Mouse (Mus musculus): ENCODE results near the gene Kif2c.

GRCm38 (mm10) chr4:117202992-117203354, 20.5 kb upstream of the Kif2c start:
- TF ChIP-seq CTCF (conservative IDR thresholded peaks at IDR 0.05 in 1 of 2, IDR thresholded peaks at IDR 0.05 in 1 of 2; ENCODE audit: low read depth in 2 of 2, low read length in 2 of 2) (no peak), POLR2AphosphoS2 (IDR thresholded peaks at IDR 0.05; ENCODE audit: low read depth, low read length) (no peak), POLR2A (IDR thresholded peaks at IDR 0.05; ENCODE audit: low read depth, low read length) (no peak), ZC3H11A (IDR thresholded peaks at IDR 0.05; ENCODE audit: low read depth, low read length) (no peak), TCF12 (IDR thresholded peaks at IDR 0.05; ENCODE audit: low read depth, low read length) (no peak), MAX (IDR thresholded peaks at IDR 0.05; ENCODE audit: low read length) (no peak), EP300 (IDR thresholded peaks at IDR 0.05; ENCODE audit: low read length) (no peak), KAT2A (IDR thresholded peaks at IDR 0.05; ENCODE audit: insufficient replicate concordance, low read length) (no peak)

Measured in CH12.LX (cell line).